Comparison of ENCODE assay signal across 8 mouse cellular contexts in the genomic region with DNA sequence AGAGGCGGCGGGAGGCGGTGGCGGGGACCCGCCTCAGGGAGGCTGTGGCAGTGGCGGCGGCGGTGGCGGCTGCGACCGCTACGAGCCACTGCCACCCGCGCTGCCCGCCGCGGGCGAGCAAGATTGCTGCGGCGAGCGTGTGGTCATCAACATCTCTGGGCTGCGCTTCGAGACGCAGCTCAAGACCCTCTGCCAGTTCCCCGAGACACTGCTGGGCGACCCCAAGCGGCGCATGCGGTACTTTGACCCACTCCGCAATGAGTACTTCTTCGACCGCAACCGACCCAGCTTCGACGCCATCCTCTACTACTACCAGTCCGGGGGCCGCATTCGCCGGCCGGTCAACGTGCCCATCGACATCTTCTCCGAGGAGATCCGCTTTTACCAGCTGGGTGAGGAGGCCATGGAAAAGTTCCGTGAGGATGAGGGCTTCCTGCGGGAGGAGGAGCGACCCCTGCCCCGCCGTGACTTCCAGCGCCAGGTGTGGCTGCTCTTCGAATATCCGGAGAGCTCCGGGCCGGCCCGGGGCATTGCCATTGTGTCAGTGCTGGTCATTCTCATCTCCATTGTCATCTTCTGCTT. TPM values are rescaled to one million over a fixed set of nuclear protein-coding genes. Genes with fewer than 3 reads are reported as not detected.
DNase-seq lines count a peak whose midpoint lies in the region; ATAC-seq and TF ChIP-seq lines count a peak whose summit lies in the region.

No protein-coding gene starts in this region.

- H3K36me3 ChIP-seq in heart, embryonic 15.5 days = no peaks in the 10 kb centered on the region
- no peaks in the 10 kb centered on the region for H3K36me3 ChIP-seq in midbrain, embryonic 14.5 days (ENCODE audit: control insufficient read depth, insufficient read depth, low read length)

- H3K4me2 ChIP-seq in heart, embryonic 15.5 days = peak overlapping the region; percentile 99
- H3K4me2 ChIP-seq in midbrain, embryonic 14.5 days (ENCODE audit: low read length) = peak overlapping the region; percentile 77

- WGBS in heart, embryonic 15.5 days = under 1% methylated on average over 53 of the region's 55 CpGs
- under 1% methylated on average over 53 of the region's 55 CpGs for WGBS in midbrain, embryonic 14.5 days

- H3K4me1 ChIP-seq in heart, embryonic 15.5 days (replicated peaks) = peaks cover 16% of the 10 kb centered on the region
- H3K4me1 ChIP-seq in midbrain, embryonic 14.5 days (ENCODE audit: control insufficient read depth, insufficient read depth, low read length) = peaks cover 38% of the 10 kb centered on the region

- peak in 1 of 2 experiments; percentile 38 for DNase-seq in layer of hippocampus, adult 2 months (ENCODE audit: low spot score in 2 of 2)
- DNase-seq in layer of hippocampus, adult 9-11 months = no peak
- peak; percentile 38 to 42 for DNase-seq in cerebellum, postnatal 14 days
- peak; percentile 23 to 37 for DNase-seq in left cerebral cortex, adult 8-10 months (ENCODE audit: low spot score in 2 of 2)
- DNase-seq in midbrain, embryonic 14.5 days = peak; percentile 75
- peak; percentile 53 for DNase-seq in testis, postnatal 10 days (ENCODE audit: low spot score)
- DNase-seq in urinary bladder, postnatal 4 days (ENCODE audit: low spot score in 2 of 2) = no peak

- H3K4me3 ChIP-seq in layer of hippocampus, adult 2 months = peak overlapping the region; percentile 64
- peak overlapping the region; percentile 70 for H3K4me3 ChIP-seq in heart, embryonic 15.5 days
- H3K4me3 ChIP-seq in midbrain, embryonic 14.5 days (replicated peaks; ENCODE audit: low read depth, low read length) = peak overlapping the region; percentile 83

- H3K27me3 ChIP-seq in heart, embryonic 15.5 days = peaks cover 31% of the 10 kb centered on the region
- H3K27me3 ChIP-seq in midbrain, embryonic 14.5 days (ENCODE audit: control insufficient read depth, insufficient read depth, low read length) = no peaks in the 10 kb centered on the region

- no peaks in the 10 kb centered on the region for H3K9me3 ChIP-seq in heart, embryonic 15.5 days (replicated peaks)
- no peaks in the 10 kb centered on the region for H3K9me3 ChIP-seq in midbrain, embryonic 14.5 days (ENCODE audit: control insufficient read depth, low read length)

- H3K27ac ChIP-seq in layer of hippocampus, adult 2 months = peak overlapping the region; percentile 93
- H3K27ac ChIP-seq in heart, embryonic 15.5 days = no peak overlapping the region
- peak overlapping the region; percentile 91 for H3K27ac ChIP-seq in midbrain, embryonic 14.5 days (replicated peaks; ENCODE audit: low read depth, low read length)

- peak; percentile 25; the same call in 1 of the 2 replicates for ATAC-seq in heart, embryonic 15.5 days (replicated peaks; ENCODE audit: insufficient number of reproducible peaks, insufficient read depth, low FRiP score, low read depth)
- peak; percentile 72 for ATAC-seq in midbrain, embryonic 14.5 days (ENCODE audit: low FRiP score, low TSS enrichment)

- TF ChIP-seq CTCF in layer of hippocampus, adult 2 months (conservative IDR thresholded peaks at IDR 0.05) = peak; percentile 43

- H3K9ac ChIP-seq in heart, embryonic 15.5 days = peak overlapping the region; percentile 66
- peak overlapping the region; percentile 81 for H3K9ac ChIP-seq in midbrain, embryonic 14.5 days (replicated peaks; ENCODE audit: low read length)

RNA-seq across cellular contexts. Expression of gene Kcna3, which starts 0.6 kb away (rescaled TPM):
- total RNA-seq in layer of hippocampus, adult 2 months (2021) = 10 to 100 TPM; 21.1 to 21.4 TPM
- polyA plus RNA-seq in heart, embryonic 15.5 days (2015; fragmentation: Nextera tagmentation; extraction: Ambion mirVana) = 0.71 and 2.5 TPM in 2 replicates
- total RNA-seq in left cerebral cortex, adult 8-10 months (2022) = 10 to 100 TPM; 26.9 to 31.1 (median 27.7) TPM
- 13.1 and 16.0 TPM in 2 replicates for polyA plus RNA-seq in midbrain, embryonic 14.5 days (2014; fragmentation: Nextera tagmentation; extraction: Ambion mirVana)

Comparison
In these comparisons a context has a peak if more than half of its experiments do, and no peak if none do; other contexts are left out.
1. DNase-seq: peak in cerebellum, postnatal 14 days (2 of 2), left cerebral cortex, adult 8-10 months (2 of 2), midbrain, embryonic 14.5 days (single experiment) and testis, postnatal 10 days (single experiment); none in layer of hippocampus, adult 9-11 months (single experiment) and urinary bladder, postnatal 4 days (0 of 2).
2. Peak in every context shown above with its lines, with median percentiles within 50 percentile points of each other: H3K4me3 ChIP-seq.